Mouse (Mus musculus) common myeloid progenitor, adult 5-6 weeks (primary cell): ENCODE results near the gene Psmb8. TPM values are rescaled to one million over a fixed set of nuclear protein-coding genes. Genes with fewer than 3 reads are reported as not detected.

Experiments
- ATAC-seq: replicated peaks from 2 replicates; pipeline ENCODE4 v1.8.0; 2016; ENCODE audit warnings: low read depth, mild to moderate bottlenecking, moderate TSS enrichment, inconsistent platforms; ENCODE audit not compliant: poor library complexity, severe bottlenecking
- total RNA-seq: library from RNA; stranded (forward); fragments of 200-1000, 187-1606 nt; gene quantifications from 2 replicates; pipeline ENCODE4 v1.2.3, GENCODE M21; 2017

The Psmb8 gene
- 480 and 499 TPM in 2 replicates for total RNA-seq

DNA sequence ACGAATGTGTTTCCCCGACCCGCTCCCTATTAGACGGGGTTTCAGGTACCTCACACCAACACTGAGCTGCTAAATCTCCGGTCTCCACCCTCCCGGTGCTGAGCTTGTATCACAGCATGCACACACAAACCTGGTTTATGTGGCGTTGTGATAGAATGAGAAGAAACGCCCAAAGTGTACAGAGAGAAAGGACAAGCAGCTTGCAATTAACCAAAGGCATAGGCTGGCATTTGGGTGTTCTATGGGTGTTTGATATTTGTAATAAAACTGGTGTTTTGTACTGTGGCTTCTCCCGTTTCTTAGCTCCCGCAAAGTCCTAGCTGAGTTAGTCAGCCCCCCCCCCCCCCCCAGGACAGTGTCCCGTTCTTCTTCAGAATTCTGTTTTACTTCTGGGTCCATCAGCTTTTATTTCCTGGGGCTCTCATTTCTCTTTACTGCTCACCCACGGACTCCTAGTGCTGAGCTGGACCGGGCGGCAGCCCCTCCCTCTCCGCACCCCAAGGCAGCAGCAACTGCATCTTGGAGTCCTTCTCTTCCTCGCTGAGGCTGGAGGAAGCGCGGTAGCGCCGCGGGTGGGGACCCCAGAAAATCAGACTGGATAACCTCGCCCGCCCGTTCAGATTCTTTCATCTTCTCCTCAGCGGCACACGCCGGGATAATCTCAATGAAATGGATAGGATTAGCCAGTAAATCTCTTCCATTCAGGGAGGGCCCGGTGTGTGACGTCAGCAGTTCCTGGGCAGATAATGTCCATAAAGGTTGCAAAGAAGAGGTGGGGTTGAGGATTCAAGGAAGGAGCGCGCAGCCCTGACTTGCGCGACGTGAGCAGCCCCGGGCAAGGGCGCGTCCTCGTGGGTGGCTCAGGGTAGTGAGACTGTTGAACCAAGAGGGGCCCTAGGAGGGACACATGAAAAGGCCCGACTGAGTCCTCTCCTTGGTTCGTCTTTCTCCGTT lies at the start of gene Psmb8:
TSS of gene Psmb8 (plus strand) at position 781 of the 954 bp plus-strand sequence.
- peak; percentile 62 for ATAC-seq

- peak; percentile 85 for ATAC-seq
Observed at GRCm38 (mm10) chr17:34152923-34153322, 44.6 kb upstream of the Psmb8 start, which contains the start of gene H2-DMb1. TSS of gene H2-DMb1 (plus strand) at chr17:34153072.

- ATAC-seq, result no peak
Observed at GRCm38 (mm10) chr17:34155534-34155933, 42.0 kb upstream of the Psmb8 start.

GRCm38 (mm10) chr17:34164202-34164895 lies 33.2 kb upstream of the Psmb8 start:
- peak; percentile 46; the same call in 1 of the 2 replicates for ATAC-seq

GRCm38 (mm10) chr17:34165033-34165730 lies 32.3 kb upstream of the Psmb8 start:
- ATAC-seq, result peak; percentile 71

DNA sequence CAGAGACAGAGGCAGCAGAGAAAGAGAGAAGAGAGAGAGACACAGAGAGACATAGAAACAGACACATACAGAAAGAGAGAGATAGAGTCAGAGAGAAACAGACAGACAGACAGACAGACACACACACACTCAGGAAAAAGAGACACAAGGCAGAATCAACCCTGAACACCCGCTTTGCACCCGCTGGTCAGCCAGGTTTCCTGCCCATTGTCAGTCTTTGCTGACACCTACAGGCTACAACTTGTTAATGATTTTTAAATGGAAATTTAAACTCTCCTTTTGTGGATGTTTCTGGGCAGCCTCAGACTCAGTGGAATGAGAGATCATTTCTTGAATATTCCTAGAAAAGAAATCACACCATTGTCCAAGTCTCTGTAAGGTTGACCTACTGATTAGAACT lies 28.2 kb upstream of the Psmb8 start:
- ATAC-seq, result peak; percentile 40

DNA sequence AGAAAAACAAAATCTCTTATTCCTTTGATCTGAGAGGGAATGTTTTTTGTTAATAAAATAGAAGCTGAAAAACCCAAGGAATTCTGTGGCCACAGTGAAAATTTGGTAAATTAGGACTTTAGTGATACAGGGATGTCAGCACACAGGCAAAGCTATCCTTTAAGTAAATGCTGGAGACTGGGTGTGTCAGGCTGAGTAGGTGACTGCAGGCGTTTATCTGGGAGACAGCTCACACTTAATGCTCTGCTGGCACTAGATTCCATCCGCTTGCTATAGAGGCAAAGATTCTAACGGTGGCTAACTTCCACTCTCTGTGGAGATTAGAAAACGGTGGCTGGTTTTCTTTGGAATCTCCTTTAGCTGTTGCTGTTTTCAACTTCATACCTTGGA lies 27.0 kb upstream of the Psmb8 start:
- peak; percentile 15; the same call in 1 of the 2 replicates for ATAC-seq

- peak; percentile 84 for ATAC-seq
Observed at GRCm38 (mm10) chr17:34170877-34171498, 26.5 kb upstream of the Psmb8 start.

GRCm38 (mm10) chr17:34172528-34172927 lies 25.0 kb upstream of the Psmb8 start:
- ATAC-seq, result no peak

- ATAC-seq, result no peak; the same call in 1 of the 2 replicates
Observed at GRCm38 (mm10) chr17:34174075-34174474, 23.4 kb upstream of the Psmb8 start.

DNA sequence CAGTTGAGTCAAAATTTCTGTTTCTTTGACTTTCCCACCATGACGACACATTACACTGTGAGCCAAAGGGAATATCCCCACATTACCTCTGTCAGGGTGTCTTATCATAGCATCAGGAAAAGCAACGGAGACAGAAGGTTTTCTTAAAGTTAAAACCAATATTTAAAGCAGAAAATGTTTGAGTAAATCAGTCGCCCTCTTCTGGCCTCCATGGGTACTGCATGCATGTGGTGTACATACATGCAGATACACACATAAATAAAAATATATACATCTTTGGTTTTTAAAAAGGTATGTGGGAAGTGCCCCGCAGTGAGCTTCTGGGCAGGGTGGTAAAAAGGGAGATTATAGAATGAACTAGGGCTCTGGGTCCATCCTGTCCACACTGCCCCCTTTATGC lies 20.3 kb upstream of the Psmb8 start:
- no peak for ATAC-seq

- ATAC-seq, result no peak
Observed at GRCm38 (mm10) chr17:34179019-34179418, 18.5 kb upstream of the Psmb8 start.

- ATAC-seq, result 0 out of 2 replicates have a peak, but pooled peaks have one; percentile 47
Observed at GRCm38 (mm10) chr17:34179913-34180859, 17.3 kb upstream of the Psmb8 start.

DNA sequence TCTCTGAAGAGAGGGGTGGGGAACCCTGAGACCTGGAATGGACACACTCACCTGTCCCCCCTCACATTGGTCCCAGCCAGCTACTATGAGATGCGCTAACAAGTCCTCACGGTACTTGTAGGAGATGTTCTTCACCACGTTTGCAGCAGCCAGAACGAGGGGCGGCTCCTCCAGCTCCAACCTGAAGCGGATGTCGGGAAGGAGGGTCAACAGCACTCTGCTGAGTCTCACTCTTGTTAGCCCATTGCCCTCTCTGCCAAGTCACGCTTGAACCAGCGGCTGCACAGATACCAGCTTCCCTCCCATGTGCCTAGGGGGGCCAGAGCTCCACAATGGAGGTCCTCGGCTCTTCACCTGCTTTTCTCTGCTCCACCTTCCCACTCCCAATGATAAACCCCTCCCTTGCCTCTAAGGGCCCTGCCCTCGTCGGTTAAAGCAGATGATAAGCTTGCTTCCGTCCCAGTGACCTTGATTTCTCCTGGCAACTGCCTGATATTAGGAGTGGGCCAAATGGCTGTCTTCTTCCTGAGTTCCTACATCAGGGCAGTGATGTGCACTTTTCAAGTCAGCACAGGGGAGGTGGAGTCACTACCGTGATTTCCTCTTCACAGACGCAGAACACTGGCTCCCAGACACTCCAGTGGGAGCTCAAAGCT lies 13.8 kb upstream of the Psmb8 start:
- no peak for ATAC-seq

- ATAC-seq, result no peak
Observed at GRCm38 (mm10) chr17:34185526-34185925, 12.0 kb upstream of the Psmb8 start.

DNA sequence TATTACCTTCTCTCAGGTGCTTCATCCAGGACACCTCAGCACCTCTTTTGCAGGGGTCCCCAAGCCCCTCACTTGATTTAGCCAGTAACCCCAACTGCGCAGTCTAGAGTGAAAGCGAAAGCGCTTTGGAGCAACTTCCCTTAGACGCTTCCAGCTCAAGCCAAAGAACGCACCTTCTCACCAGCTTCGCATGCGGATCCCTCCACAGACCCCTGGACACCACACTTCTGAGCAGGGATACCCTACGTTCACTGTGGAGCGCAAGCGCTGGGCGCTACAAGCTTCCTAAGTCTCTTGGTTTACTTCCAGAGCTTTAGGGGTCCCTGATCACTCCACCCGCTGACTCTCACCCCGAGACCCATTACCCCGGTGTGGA lies 10.6 kb upstream of the Psmb8 start:
- ATAC-seq, result peak; percentile 8; the same call in 1 of the 2 replicates

- peak; percentile 83 for ATAC-seq
Observed at GRCm38 (mm10) chr17:34187261-34187916, 10.1 kb upstream of the Psmb8 start, which contains the start of the genes Tap1 and Psmb9. TSS of gene Tap1 (plus strand) at chr17:34187553. TSS of gene Psmb9 (minus strand) at chr17:34187764.

DNA sequence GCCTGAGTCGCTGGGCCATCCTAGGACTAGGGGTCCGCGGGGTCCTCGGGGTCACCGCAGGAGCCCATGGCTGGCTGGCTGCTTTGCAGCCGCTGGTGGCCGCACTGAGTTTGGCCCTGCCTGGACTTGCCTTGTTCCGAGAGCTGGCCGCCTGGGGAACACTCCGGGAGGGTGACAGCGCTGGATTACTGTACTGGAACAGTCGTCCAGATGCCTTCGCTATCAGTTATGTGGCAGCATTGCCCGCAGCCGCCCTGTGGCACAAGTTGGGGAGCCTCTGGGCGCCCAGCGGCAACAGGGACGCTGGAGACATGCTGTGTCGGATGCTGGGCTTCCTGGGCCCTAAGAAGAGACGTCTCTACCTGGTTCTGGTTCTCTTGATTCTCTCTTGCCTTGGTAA lies 9.5 kb upstream of the Psmb8 start:
- 0 out of 2 replicates have a peak, but pooled peaks have one; percentile 17 for ATAC-seq
